Mouse (Mus musculus): ENCODE data around the gene 4930402H24Rik. TPM values are rescaled to one million over a fixed set of nuclear protein-coding genes. Genes with fewer than 3 reads are reported as not detected.

Gene 4930402H24Rik
- polyA plus RNA-seq, 1 experiment: 67.2 TPM

DNA sequence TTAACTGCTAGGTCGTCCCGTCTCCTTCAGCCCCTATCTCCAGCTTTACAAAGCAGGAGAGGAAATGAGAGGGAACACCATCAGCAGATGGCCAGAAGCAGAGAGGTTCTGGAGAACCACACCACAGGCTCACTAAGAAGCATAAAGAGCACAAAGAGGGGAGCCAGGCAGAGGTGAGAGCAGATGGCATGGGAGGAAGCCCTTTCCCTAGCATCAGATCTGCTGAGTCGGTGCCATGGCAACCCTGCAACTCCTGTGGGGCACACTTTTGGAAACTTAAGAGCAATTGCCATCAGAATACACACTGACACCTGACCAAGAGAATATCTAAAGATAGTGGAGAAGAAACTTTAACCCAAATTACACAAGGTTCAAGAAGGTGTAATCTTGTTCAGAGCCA is 151.6 kb downstream of the 4930402H24Rik start:
- Histone ChIP-seq H3K27ac (ENCODE audit: insufficient read depth, low read length) (no peak overlapping the region), H3K4me3 (ENCODE audit: insufficient read depth, low read length) (no peak overlapping the region), H3K4me1 (ENCODE audit: control insufficient read depth, insufficient read depth, low read length) (no peaks in the 10 kb centered on the region)
- TF ChIP-seq CTCF (IDR thresholded peaks at IDR 0.05; ENCODE audit: borderline replicate concordance, insufficient read depth, low read length) (no peak), POLR2A (IDR thresholded peaks at IDR 0.05; ENCODE audit: low read depth, low read length) (no peak)

- Histone ChIP-seq H3K27ac (ENCODE audit: insufficient read depth, low read length) (no peak overlapping the region), H3K4me3 (ENCODE audit: insufficient read depth, low read length) (no peak overlapping the region), H3K4me1 (ENCODE audit: control insufficient read depth, insufficient read depth, low read length) (no peaks in the 10 kb centered on the region)
- no peak for TF ChIP-seq POLR2A (IDR thresholded peaks at IDR 0.05; ENCODE audit: low read depth, low read length)
- no peak for TF ChIP-seq CTCF (IDR thresholded peaks at IDR 0.05; ENCODE audit: borderline replicate concordance, insufficient read depth, low read length)
Measured at GRCm38 (mm10) chr2:130750449-130750848, 155.8 kb downstream of the 4930402H24Rik start.

GRCm38 (mm10) chr2:130749708-130750107 is 156.5 kb downstream of the 4930402H24Rik start:
- TF ChIP-seq POLR2A (IDR thresholded peaks at IDR 0.05; ENCODE audit: low read depth, low read length) (no peak), CTCF (IDR thresholded peaks at IDR 0.05; ENCODE audit: borderline replicate concordance, insufficient read depth, low read length) (no peak)
- Histone ChIP-seq H3K27ac (ENCODE audit: insufficient read depth, low read length) (no peak overlapping the region), H3K4me3 (ENCODE audit: insufficient read depth, low read length) (no peak overlapping the region), H3K4me1 (ENCODE audit: control insufficient read depth, insufficient read depth, low read length) (no peaks in the 10 kb centered on the region)

- H3K4me3 ChIP-seq (ENCODE audit: insufficient read depth, low read length): no peak overlapping the region
- no peak overlapping the region for H3K27ac ChIP-seq (ENCODE audit: insufficient read depth, low read length)
- no peaks in the 10 kb centered on the region for H3K4me1 ChIP-seq (ENCODE audit: control insufficient read depth, insufficient read depth, low read length)
- TF ChIP-seq POLR2A (IDR thresholded peaks at IDR 0.05; ENCODE audit: low read depth, low read length): no peak
Measured at GRCm38 (mm10) chr2:130743576-130743975, 162.6 kb downstream of the 4930402H24Rik start.

GRCm38 (mm10) chr2:130740096-130740495 is 166.1 kb downstream of the 4930402H24Rik start:
- H3K4me3 ChIP-seq (ENCODE audit: insufficient read depth, low read length): no peak overlapping the region
- H3K27ac ChIP-seq (ENCODE audit: insufficient read depth, low read length): no peak overlapping the region
- TF ChIP-seq POLR2A (IDR thresholded peaks at IDR 0.05; ENCODE audit: low read depth, low read length) (no peak), CTCF (IDR thresholded peaks at IDR 0.05; ENCODE audit: borderline replicate concordance, insufficient read depth, low read length) (no peak)
- no peaks in the 10 kb centered on the region for H3K4me1 ChIP-seq (ENCODE audit: control insufficient read depth, insufficient read depth, low read length)

DNA sequence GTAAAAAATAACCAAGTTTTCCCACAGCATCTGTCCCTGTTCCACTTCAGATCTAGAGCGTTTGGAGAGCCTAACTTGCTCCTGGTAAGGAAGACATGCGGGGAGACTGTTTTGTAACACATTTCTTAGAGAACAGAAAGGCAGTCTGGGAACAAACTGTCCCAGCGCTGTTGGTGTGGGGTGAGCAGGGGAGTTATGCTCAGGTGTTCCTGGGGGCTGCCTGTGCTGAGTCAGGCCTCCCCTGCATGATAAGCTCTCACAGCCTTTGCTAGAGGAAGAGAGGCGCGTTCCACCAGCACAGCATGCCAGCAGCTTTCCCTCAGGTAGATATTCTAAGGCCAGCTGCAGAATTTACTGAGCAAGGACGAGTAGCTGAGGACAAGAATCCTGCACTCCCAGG is 168.2 kb downstream of the 4930402H24Rik start:
- H3K4me3 ChIP-seq (ENCODE audit: insufficient read depth, low read length): no peak overlapping the region
- no peak for TF ChIP-seq POLR2A (IDR thresholded peaks at IDR 0.05; ENCODE audit: low read depth, low read length)
- no peak for TF ChIP-seq CTCF (IDR thresholded peaks at IDR 0.05; ENCODE audit: borderline replicate concordance, insufficient read depth, low read length)
- no peak overlapping the region for H3K27ac ChIP-seq (ENCODE audit: insufficient read depth, low read length)
- no peaks in the 10 kb centered on the region for H3K4me1 ChIP-seq (ENCODE audit: control insufficient read depth, insufficient read depth, low read length)

- Histone ChIP-seq H3K4me1 (ENCODE audit: control insufficient read depth, insufficient read depth, low read length) (no peaks in the 10 kb centered on the region), H3K27ac (ENCODE audit: insufficient read depth, low read length) (no peak overlapping the region), H3K4me3 (ENCODE audit: insufficient read depth, low read length) (no peak overlapping the region)
- TF ChIP-seq CTCF (IDR thresholded peaks at IDR 0.05; ENCODE audit: borderline replicate concordance, insufficient read depth, low read length) (no peak), POLR2A (IDR thresholded peaks at IDR 0.05; ENCODE audit: low read depth, low read length) (no peak)
Measured at GRCm38 (mm10) chr2:130735281-130735680, 170.9 kb downstream of the 4930402H24Rik start.

DNA sequence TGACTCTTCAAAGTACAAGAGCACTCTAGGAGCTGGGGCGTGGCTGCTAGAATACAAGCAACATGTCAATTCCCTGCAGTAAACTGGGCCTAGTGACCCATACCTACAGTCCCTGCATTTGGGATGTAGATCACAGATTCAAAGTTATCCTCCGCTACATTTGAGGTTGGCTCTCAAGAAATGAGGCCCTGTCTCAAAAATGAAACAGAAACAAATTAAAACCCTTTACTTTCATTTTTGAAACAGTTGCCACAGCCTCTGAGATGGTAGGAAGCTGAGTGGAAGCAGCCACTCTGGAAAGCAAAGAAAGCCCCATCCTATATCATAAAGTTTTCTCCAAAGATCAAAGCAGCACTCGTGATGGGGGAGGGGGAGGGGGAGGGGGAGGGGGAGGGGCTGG is 172.8 kb downstream of the 4930402H24Rik start:
- Histone ChIP-seq H3K4me3 (ENCODE audit: insufficient read depth, low read length) (no peak overlapping the region), H3K4me1 (ENCODE audit: control insufficient read depth, insufficient read depth, low read length) (no peaks in the 10 kb centered on the region), H3K27ac (ENCODE audit: insufficient read depth, low read length) (no peak overlapping the region)
- TF ChIP-seq CTCF (IDR thresholded peaks at IDR 0.05; ENCODE audit: borderline replicate concordance, insufficient read depth, low read length) (no peak), POLR2A (IDR thresholded peaks at IDR 0.05; ENCODE audit: low read depth, low read length) (no peak)

- Histone ChIP-seq H3K4me3 (ENCODE audit: insufficient read depth, low read length) (no peak overlapping the region), H3K4me1 (ENCODE audit: control insufficient read depth, insufficient read depth, low read length) (no peaks in the 10 kb centered on the region), H3K27ac (ENCODE audit: insufficient read depth, low read length) (no peak overlapping the region)
- no peak for TF ChIP-seq CTCF (IDR thresholded peaks at IDR 0.05; ENCODE audit: borderline replicate concordance, insufficient read depth, low read length)
- TF ChIP-seq POLR2A (IDR thresholded peaks at IDR 0.05; ENCODE audit: low read depth, low read length): no peak
Measured at GRCm38 (mm10) chr2:130731855-130732254, 174.4 kb downstream of the 4930402H24Rik start.

DNA sequence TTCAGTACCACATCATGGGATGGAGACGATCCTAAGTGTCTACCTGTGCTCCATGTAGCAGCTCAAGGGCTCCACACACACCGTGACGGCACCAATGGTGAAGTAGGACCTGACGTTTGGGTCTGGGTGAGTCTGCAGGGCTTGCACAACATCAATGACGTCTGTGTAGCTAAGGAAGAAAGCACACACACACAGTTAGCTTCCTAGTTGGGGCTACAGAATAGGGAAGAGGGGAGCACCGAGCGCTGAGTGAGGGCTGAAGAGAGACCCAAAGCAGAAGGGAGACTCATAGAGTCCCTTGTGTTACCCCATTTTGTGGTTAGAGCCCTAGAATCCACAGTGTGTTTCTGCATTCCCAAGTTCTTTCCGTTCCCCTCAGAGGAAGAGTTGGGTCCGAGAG is 175.5 kb downstream of the 4930402H24Rik start:
- Histone ChIP-seq H3K4me1 (ENCODE audit: control insufficient read depth, insufficient read depth, low read length) (no peaks in the 10 kb centered on the region), H3K27ac (ENCODE audit: insufficient read depth, low read length) (no peak overlapping the region), H3K4me3 (ENCODE audit: insufficient read depth, low read length) (no peak overlapping the region)
- TF ChIP-seq CTCF (IDR thresholded peaks at IDR 0.05; ENCODE audit: borderline replicate concordance, insufficient read depth, low read length) (no peak), POLR2A (IDR thresholded peaks at IDR 0.05; ENCODE audit: low read depth, low read length) (no peak)
